Mouse (Mus musculus): ENCODE measurements around the gene Sec16b. TPM values are rescaled to one million over a fixed set of nuclear protein-coding genes. Genes with fewer than 3 reads are reported as not detected.

Gene Sec16b
- polyA plus RNA-seq, 1 experiment from 2014 or later = 0.38 TPM

DNA sequence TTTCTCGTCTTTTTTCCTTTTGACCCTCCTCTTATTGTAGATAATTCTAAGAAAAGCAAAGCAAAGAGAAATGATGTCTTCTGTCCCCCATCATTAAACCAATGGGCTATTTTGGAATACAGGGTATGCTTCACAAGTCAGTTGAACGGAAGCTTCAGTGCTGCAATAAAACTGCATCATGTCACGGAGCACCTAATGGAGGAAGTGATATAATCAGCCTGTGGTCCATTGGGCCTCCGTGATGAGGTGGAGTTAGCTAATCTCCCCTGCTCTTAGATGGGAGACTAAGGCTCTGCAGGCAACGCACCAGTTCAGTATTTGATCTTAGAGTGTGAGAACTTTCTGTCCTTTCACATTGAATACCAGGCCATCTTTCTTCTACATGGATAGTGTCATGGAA lies 41.1 kb downstream of the Sec16b start:
- Histone ChIP-seq H3K4me1 (no peaks in the 10 kb centered on the region), H3K27me3 (no peaks in the 10 kb centered on the region), H3K4me3 (no peak overlapping the region), H3K4me2 (replicated peaks) (no peak overlapping the region), H3K9ac (replicated peaks) (no peak overlapping the region), H3K9me3 (no peaks in the 10 kb centered on the region), H3K36me3 (no peaks in the 10 kb centered on the region), H3K27ac (replicated peaks) (no peak overlapping the region)
- WGBS = 91% methylated on average over 5 of the region's 5 CpGs
- ATAC-seq (replicated peaks) = no peak

GRCm38 (mm10) chr1:157549721-157550120 lies 43.2 kb downstream of the Sec16b start:
- no peak overlapping the region for H3K9ac ChIP-seq (replicated peaks)
- H3K9me3 ChIP-seq = no peaks in the 10 kb centered on the region
- H3K4me3 ChIP-seq = no peak overlapping the region
- H3K36me3 ChIP-seq = no peaks in the 10 kb centered on the region
- no peak overlapping the region for H3K27ac ChIP-seq (replicated peaks)
- ATAC-seq (replicated peaks) = no peak
- H3K4me1 ChIP-seq = peaks cover 7% of the 10 kb centered on the region
- no peaks in the 10 kb centered on the region for H3K27me3 ChIP-seq
- H3K4me2 ChIP-seq (replicated peaks) = no peak overlapping the region
- 70% methylated on average over 3 of the region's 3 CpGs for WGBS

GRCm38 (mm10) chr1:157552749-157553451 lies 46.4 kb downstream of the Sec16b start:
- ATAC-seq (replicated peaks) = peak; percentile 77
- Histone ChIP-seq H3K36me3 (no peaks in the 10 kb centered on the region), H3K4me3 (no peak overlapping the region)

DNA sequence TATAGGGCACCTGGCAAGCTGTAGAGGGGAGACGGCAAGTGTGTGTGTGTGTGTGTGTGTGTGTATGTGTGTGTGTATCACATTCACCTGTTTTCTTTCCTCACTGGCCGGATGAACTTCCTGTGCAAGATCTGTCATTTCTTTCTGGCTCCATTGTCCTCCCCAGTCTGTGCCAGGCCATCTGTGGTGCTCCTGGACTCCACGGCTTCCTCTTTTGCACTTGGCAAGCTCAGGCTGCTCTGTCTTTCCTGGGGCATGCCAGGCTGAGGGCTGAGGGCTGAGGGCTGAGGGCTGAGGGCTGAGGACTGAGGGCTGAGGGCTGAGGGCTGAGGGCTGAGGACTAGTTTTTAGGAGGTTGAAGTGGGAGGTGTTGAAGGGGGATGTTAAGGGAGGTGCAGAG lies 47.6 kb downstream of the Sec16b start:
- Histone ChIP-seq H3K4me1 (peaks cover 30% of the 10 kb centered on the region), H3K36me3 (no peaks in the 10 kb centered on the region), H3K27ac (replicated peaks) (no peak overlapping the region), H3K9ac (replicated peaks) (no peak overlapping the region), H3K27me3 (no peaks in the 10 kb centered on the region), H3K9me3 (no peaks in the 10 kb centered on the region), H3K4me3 (no peak overlapping the region), H3K4me2 (replicated peaks) (no peak overlapping the region)
- WGBS = 52% methylated on average over 3 of the region's 3 CpGs
- ATAC-seq (replicated peaks) = no peak

More at GRCm38 (mm10) chr1:157552749-157553451, 46.4 kb downstream of the Sec16b start:
- no peak overlapping the region for H3K27ac ChIP-seq (replicated peaks)
- H3K9me3 ChIP-seq = no peaks in the 10 kb centered on the region
- H3K27me3 ChIP-seq = no peaks in the 10 kb centered on the region
- H3K4me1 ChIP-seq = peaks cover 30% of the 10 kb centered on the region
- H3K9ac ChIP-seq (replicated peaks) = no peak overlapping the region
- H3K4me2 ChIP-seq (replicated peaks) = no peak overlapping the region
- WGBS = 56% methylated on average over 7 of the region's 7 CpGs

GRCm38 (mm10) chr1:157554686-157555530 lies 48.4 kb downstream of the Sec16b start:
- H3K9ac ChIP-seq (replicated peaks) = peak overlapping the region; percentile 35
- H3K9me3 ChIP-seq = no peaks in the 10 kb centered on the region
- peak overlapping the region; percentile 28 for H3K4me2 ChIP-seq (replicated peaks)
- WGBS = 28% methylated on average over 27 of the region's 27 CpGs
- no peak overlapping the region for H3K4me3 ChIP-seq
- ATAC-seq (replicated peaks) = no peak
- no peak overlapping the region for H3K27ac ChIP-seq (replicated peaks)
- no peaks in the 10 kb centered on the region for H3K27me3 ChIP-seq
- peaks cover 30% of the 10 kb centered on the region for H3K4me1 ChIP-seq
- no peaks in the 10 kb centered on the region for H3K36me3 ChIP-seq

DNA sequence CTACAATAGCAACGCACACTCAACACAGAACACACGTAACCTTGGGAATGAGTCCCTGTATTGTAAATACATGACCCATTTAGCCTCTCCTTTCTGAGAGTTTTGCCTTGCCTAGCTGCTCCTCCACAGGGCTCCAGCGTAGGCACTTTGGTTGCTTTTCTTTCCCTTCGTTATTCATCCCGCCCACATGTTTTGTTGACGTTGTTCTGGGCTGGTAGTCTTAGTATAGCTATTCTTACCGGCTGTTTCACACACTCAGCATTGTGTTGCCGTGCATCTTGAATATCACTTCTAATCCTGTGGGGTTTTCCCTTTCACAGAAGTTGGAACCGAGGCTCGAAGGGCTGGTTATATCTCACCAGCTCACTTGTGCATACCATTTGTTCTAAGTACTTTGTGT lies 49.2 kb downstream of the Sec16b start:
- Histone ChIP-seq H3K27ac (replicated peaks) (no peak overlapping the region), H3K9me3 (no peaks in the 10 kb centered on the region), H3K9ac (replicated peaks) (no peak overlapping the region), H3K27me3 (no peaks in the 10 kb centered on the region), H3K4me3 (no peak overlapping the region), H3K36me3 (no peaks in the 10 kb centered on the region), H3K4me1 (peaks cover 30% of the 10 kb centered on the region), H3K4me2 (replicated peaks) (no peak overlapping the region)
- WGBS = 39% methylated on average over 10 of the region's 10 CpGs
- ATAC-seq (replicated peaks) = no peak

GRCm38 (mm10) chr1:157556439-157556838 lies 49.9 kb downstream of the Sec16b start:
- Histone ChIP-seq H3K9me3 (no peaks in the 10 kb centered on the region), H3K27ac (replicated peaks) (no peak overlapping the region), H3K4me1 (peaks cover 30% of the 10 kb centered on the region), H3K4me2 (replicated peaks) (no peak overlapping the region), H3K27me3 (no peaks in the 10 kb centered on the region), H3K4me3 (no peak overlapping the region), H3K36me3 (no peaks in the 10 kb centered on the region), H3K9ac (replicated peaks) (no peak overlapping the region)
- ATAC-seq (replicated peaks) = no peak
- 55% methylated on average over 5 of the region's 5 CpGs for WGBS

DNA sequence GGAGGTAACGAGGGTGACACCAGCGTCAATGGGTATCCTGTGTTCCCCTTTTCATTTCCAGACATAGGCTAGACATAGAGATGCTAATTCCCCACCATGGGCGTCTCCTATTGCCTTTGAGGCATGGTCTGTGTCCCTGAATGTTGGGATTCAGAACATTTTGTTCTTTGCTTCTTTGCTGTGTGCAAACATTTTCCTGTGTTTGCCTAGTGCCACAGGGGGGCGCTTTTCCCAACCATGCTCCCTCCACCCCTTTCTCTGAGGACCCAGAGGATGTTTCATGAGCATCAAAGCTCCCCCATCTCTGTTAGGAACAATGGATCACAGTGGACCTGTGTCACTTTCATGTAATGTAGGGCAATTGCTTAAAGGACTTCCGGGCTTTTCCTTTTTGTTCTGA lies 51.6 kb downstream of the Sec16b start:
- no peak overlapping the region for H3K27ac ChIP-seq (replicated peaks)
- peaks cover 30% of the 10 kb centered on the region for H3K4me1 ChIP-seq
- no peak overlapping the region for H3K4me3 ChIP-seq
- no peak for ATAC-seq (replicated peaks)
- H3K27me3 ChIP-seq = no peaks in the 10 kb centered on the region
- no peak overlapping the region for H3K4me2 ChIP-seq (replicated peaks)
- 45% methylated on average over 5 of the region's 5 CpGs for WGBS
- H3K9me3 ChIP-seq = no peaks in the 10 kb centered on the region
- H3K9ac ChIP-seq (replicated peaks) = no peak overlapping the region
- no peaks in the 10 kb centered on the region for H3K36me3 ChIP-seq

DNA sequence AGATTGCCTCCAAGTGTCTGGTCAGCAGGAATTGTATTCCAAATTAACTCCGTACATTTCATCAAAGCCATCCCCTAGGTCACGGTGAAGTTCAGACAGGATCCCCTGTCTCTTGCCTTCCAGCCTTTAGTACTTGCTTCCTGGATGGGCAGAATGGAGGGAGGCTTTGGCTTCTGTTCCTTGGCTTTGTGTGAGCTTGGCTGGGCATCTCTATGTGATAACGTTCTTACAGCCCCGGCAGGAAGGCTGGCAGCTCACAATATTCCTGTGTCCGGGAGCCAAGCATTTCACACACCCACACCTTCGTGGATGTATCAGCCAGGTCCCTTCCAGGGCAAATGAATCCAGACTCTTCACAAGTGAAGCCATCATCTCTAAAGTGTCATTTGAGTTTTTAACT lies 53.5 kb downstream of the Sec16b start:
- H3K27ac ChIP-seq (replicated peaks) = no peak overlapping the region
- H3K27me3 ChIP-seq = no peaks in the 10 kb centered on the region
- H3K4me3 ChIP-seq = no peak overlapping the region
- no peaks in the 10 kb centered on the region for H3K9me3 ChIP-seq
- H3K4me2 ChIP-seq (replicated peaks) = no peak overlapping the region
- H3K4me1 ChIP-seq = peaks cover 20% of the 10 kb centered on the region
- no peaks in the 10 kb centered on the region for H3K36me3 ChIP-seq
- H3K9ac ChIP-seq (replicated peaks) = no peak overlapping the region
- 81% methylated on average over 6 of the region's 6 CpGs for WGBS
- ATAC-seq (replicated peaks) = no peak

GRCm38 (mm10) chr1:157560654-157561386 lies 54.3 kb downstream of the Sec16b start:
- ATAC-seq (replicated peaks) = peak; percentile 54
- Histone ChIP-seq H3K9ac (replicated peaks) (no peak overlapping the region), H3K27ac (replicated peaks) (no peak overlapping the region), H3K27me3 (no peaks in the 10 kb centered on the region), H3K36me3 (no peaks in the 10 kb centered on the region), H3K4me2 (replicated peaks) (no peak overlapping the region), H3K4me1 (peaks cover 11% of the 10 kb centered on the region), H3K9me3 (no peaks in the 10 kb centered on the region), H3K4me3 (no peak overlapping the region)
- 16% methylated on average over 8 of the region's 8 CpGs for WGBS

GRCm38 (mm10) chr1:157567819-157568218 lies 61.3 kb downstream of the Sec16b start:
- no peak overlapping the region for H3K4me3 ChIP-seq
- no peaks in the 10 kb centered on the region for H3K9me3 ChIP-seq
- ATAC-seq (replicated peaks) = no peak
- 75% methylated on average over 8 of the region's 8 CpGs for WGBS
- H3K36me3 ChIP-seq = no peaks in the 10 kb centered on the region
- H3K4me1 ChIP-seq = no peaks in the 10 kb centered on the region
- H3K27me3 ChIP-seq = no peaks in the 10 kb centered on the region
- no peak overlapping the region for H3K4me2 ChIP-seq (replicated peaks)
- no peak overlapping the region for H3K9ac ChIP-seq (replicated peaks)
- no peak overlapping the region for H3K27ac ChIP-seq (replicated peaks)

Data from forebrain, embryonic 15.5 days (tissue).